Mouse (Mus musculus): ENCODE results near the gene Smurf2.

The Smurf2 gene

DNA sequence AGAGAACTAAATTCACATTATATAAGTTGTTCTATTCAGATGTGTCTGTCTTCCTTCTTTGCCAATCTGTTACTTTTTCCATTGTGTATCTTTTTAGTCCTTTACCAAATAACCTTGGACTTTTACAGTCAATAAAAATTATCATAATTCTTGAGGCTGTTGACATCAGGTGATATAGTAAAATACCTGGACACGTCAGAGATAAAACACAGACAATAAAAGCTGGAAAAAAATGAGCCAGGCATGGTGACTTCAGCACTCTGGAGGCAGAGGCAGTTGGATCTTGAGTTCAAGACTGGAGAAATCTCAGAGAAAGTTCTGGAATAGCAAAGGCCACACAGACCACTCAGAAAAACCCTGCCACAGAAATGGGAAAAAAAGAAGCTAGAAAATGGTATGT is 13.3 kb downstream of the Smurf2 start:
- DNase-seq (ENCODE audit: low spot score in 2 of 2) = no peak

DNA sequence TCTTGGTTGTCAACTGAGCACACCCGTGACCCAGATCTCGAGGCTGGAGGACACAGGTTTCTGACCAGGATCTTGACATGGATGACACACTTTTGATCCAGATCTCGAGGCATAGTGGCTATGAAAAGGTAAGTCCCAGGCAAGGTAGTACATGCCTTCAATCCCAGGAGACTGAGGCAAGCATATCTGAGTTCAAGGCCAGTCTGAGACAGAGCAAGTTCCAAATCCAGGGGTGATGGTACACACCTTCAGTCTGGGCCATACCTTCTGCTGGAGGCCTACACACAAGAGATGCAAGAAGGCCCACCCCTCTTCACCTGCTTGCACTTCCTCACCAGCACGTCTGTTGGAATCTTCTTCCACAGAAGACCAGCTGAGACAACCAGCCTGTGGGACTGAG is 14.8 kb downstream of the Smurf2 start:
- DNase-seq (ENCODE audit: low spot score in 2 of 2) = no peak

DNA sequence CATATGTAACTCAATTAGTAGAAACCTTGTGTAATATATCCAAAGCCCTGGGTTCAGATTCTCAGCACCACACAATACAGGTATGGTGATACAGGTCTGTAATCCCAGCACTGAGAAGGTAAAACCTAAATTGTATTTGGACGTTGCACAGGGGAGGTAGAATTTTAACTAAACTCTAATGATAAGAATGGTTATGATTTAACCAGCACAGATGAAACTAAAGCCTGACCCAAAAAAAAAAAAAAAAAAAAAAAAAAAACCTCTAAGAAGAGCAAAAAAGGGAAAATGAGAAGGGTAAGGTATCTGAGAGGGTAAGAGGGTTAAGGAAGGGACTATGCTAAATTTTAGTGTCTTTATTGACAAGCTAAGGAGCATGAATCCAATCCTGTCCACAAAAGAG is 20.7 kb downstream of the Smurf2 start:
- no peak for DNase-seq (ENCODE audit: low spot score in 2 of 2)

DNA sequence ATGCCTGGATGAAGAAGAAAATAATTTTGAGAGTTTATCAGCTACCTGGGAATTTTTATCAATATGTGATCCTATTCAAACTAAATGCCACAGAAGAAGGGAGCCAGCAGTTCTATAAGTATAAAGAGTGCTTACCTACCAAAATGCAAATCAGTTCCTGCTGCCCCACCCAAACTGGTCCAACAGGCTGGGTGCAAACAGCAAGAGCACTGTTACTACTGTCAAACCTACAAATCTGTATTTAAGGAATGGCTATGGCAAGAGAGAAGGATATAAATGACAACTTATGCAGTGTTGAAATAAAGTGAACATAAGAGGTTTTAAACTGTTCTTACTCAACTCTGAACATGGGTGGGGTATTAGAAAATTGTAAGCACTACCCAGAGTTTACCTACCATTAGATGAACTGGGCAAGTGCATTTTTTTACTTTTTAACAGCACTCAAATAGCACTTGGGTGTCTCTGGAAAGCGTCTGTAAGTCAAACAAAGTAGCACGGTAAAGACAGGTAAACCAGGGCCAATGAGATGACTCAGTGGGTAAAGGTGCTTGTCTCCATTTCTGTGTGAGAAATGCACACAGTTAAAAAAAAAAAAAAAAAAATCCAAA is 23.9 kb downstream of the Smurf2 start:
- DNase-seq (ENCODE audit: low spot score in 2 of 2) = no peak

DNA sequence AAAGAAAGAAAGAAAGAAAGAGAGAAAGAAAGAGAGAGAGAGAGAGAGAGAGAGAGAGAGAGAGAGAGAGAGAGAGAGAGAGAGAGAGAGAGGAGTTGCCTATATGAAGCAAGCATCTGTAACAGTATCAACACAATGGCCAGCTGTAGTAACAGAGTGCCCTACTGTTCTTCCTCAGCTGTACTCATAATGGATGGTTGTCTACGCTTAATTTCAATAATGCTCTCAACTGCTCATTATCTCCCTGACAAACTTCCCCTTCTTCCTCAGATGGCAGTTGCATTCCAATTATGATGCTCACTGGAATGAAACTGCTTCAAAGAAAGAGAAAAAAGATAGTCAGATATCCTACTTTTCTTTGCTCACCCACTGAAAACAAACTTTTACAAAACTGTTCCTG is 36.9 kb downstream of the Smurf2 start:
- no peak for DNase-seq (ENCODE audit: low spot score in 2 of 2)

DNA sequence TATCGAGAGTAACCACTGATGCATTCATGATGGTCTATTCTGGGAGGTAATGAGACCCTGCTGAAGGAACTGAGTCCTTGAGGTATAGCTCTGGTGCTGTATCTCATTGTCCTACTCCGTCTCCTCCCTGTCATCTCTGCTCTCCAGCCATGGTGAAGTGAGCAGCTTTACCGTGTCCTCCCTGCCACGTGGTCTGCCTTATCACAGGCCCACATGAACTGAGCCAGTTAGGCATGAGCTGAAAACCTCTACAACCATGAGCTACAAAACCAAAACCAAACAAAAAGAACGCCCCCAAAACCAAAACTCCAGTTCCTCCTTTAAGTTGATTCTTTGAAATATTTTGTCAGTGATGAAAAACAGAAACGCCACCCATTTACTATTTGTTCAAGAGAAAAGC is 47.9 kb downstream of the Smurf2 start:
- DNase-seq (ENCODE audit: low spot score in 2 of 2) = no peak

DNA sequence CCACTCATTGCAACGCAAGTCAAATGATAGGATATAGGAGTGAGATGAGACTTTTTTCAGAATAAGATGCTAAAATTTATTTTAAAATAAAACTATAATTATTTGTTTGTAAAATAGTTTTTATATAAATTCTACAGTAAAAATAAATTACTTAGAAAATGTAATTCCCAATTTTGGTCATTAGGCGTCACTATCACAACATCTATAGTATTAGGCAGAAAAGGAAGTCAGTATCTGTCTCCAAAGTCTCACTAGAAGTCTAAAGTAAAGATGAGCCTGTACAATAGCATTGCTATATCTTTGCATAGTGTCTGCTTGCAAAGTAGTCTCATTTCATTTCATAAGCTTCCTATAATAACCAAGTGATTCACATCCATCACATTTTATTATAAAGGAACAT is 69.1 kb downstream of the Smurf2 start:
- DNase-seq (ENCODE audit: low spot score in 2 of 2) = no peak

DNA sequence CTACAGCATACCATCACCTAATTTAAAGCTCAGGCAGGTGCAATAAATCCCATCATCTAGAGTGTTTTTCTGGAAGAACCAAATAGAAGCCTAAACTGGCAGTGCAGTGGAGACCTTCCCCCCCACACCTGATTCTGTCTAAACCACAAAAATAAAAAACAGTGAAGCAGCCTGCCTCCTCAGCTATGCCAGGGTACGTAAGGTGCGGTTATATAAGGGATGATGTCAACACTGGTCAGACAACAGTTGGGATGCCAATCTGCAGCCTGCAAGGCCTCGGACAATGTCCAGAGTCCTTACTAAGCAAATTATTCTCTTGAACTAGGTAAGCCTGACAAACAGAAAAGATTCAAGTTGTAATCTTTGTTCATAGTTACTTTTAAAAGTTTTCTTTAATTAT is 78.5 kb downstream of the Smurf2 start:
- no peak for DNase-seq (ENCODE audit: low spot score in 2 of 2)

DNA sequence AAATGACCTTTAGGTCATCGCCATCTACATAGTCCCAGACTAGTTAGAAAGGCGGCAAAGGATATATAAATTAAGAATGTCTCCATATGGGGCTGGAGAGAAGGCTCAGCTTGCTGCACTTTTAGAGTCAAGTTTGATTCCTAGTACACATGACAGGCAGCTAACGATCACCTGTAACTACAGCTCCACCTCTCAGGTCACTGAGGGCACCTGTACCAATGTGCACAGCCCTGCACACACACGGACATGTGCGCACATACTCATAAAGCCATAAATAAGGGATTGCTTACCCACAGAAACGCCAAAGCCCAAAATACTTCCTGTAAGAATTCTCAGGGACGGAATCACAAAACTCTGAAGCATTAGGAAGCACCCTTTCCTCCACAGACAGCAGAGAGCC is 92.4 kb downstream of the Smurf2 start:
- no peak for DNase-seq (ENCODE audit: low spot score in 2 of 2)

DNA sequence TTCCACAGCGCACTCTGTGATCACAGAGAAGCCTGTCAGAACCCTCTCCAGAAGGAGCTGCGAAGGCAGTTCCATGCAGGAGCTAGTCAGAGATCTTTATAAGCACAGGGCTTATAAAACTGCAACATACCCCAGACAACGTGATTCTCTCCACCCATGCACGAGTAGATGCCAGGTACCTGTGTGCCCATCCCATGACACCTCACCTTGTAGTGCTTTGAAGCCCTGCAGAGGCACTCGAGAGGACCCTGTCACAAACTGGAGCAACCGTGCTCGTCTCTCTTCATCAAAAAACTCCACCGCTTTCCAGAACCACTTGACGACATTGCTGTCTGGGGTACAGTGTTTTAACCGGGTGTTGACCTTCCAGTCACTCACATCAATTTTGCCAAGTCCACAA is 96.1 kb downstream of the Smurf2 start:
- no peak for DNase-seq (ENCODE audit: low spot score in 2 of 2)

DNA sequence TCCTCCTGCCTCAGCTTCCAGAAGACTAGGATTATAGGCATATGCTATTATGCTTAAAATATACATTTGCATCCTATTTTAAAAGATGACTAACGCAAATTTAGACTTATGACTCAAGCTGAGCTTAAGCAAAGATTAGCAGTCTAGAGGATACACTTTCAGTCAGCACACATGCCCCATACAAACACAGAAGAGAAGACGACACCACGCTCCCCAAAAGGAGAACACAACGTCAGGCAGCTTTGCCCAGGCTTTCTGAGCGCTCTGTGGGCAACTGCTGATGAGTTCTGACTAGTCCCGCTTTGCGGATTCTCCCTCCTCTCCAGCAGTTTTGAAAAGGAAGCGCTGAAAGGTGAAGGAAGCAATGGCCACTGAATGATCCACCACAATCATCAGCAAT is 96.8 kb downstream of the Smurf2 start:
- DNase-seq (ENCODE audit: low spot score in 2 of 2) = no peak

DNA sequence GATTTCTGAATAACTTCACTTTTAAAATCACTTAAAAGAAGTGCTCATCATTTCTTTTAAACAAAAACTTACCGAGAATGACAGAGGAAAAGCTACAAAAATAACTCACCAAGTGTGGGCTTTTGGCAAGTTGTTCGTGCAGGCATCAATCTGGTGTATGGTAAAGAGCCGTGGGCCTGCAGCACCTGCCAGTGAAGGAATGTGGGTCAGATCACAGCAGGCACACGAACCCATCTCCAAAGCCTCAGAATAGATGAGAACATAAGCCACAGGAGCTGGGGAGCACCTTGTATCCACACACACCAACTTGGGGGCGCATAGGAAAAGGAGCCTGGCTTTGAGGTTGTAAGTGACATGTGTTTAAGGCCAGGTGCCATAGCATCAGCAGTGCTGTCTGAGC is 97.6 kb downstream of the Smurf2 start:
- no peak for DNase-seq (ENCODE audit: low spot score in 2 of 2)

DNA sequence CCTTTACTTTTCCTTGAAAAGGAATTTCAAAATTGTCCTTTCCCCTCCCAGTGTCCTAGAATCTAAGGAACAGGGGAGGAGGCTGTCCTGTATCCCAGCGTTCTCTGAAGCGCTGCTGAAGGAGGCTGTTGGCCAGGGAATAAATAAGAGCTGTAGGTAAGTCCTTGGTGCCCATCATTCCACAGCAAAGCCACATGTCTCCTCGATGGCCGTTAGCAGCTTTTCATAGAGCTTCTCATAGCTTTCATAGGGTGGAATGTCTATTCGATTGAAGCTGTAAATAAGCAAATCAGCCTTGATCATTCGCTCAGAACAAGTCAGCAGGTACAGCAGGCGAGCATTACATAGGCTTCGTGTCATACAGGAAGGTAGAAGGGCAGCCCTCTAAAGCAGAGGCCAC is 98.0 kb downstream of the Smurf2 start:
- DNase-seq (ENCODE audit: low spot score in 2 of 2) = no peak

DNA sequence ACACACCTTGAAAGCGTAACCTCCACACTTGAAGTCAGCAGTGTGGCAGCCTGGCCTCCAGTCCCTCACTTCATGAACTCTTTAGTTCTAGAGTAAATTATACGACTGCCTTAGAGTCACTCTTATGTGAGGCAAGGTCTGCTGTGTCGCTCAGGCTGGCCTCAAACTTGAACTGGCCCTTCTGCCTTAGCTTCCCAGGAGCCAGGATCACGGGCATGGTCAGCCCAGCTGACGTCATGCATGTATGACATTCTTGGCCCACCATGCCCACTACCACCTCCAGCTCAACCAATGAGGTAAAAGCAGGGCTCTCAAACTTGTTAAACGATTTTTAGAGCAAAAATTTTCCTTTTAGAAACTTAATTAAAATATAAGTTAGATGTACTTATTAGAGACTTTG is 99.1 kb downstream of the Smurf2 start:
- no peak for DNase-seq (ENCODE audit: low spot score in 2 of 2)

DNA sequence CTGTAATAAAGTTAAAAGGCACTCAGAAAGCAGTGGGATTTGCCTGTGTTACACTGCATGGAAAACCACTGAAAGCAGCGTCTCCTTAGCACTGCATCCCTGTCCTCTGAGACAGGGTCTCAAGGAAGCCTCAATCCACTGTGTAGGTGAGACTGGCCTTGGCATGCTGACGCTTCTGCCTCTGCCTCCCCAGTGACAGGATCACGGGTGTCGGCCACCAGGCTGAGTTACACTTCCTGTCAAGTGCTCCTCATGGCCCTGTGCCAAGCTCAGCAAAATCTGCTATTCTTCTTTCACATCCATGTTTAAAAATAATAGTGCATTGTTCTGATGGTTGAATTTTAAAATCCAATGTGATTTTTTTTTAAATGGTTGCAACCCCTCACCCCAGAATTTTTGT is 99.5 kb downstream of the Smurf2 start:
- DNase-seq (ENCODE audit: low spot score in 2 of 2) = no peak

DNA sequence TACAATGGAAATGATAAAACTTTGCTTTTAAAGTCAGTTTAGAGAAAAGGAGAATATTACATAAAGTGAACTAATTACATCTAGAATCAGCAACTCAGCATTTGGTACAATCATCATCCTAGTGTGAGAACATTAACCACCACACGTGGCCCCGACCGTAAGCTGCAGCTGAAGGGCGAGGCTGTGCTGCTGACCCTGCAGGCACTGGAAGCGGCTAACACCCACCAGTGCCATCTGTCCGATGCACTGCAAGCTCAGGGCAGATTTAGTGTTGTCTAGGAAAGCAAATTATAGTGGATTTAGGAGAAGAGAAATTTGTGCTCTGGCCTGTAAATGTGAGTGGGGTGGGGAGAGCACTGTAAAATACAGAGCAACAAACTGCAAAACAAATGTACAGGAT is 100.3 kb downstream of the Smurf2 start:
- no peak for DNase-seq (ENCODE audit: low spot score in 2 of 2)

DNA sequence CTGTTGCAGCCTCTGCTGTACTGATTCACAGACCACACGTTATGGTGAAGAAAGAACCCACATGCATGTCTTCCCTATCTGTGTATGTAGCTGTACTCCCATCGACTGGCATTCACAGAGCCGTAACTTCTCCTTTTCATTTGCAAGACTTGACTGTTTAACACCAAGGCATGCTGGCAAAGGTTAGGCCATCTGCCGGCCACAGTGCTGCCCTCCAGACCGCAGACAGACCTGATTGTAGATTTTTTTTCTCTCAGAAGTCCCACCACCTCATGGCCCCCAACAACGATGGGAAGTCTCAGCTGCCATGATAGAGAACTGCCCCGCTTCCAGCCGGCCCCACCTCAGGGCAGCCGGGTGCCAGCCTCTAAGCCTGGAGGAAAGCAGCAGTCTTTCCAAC is 100.9 kb downstream of the Smurf2 start:
- no peak for DNase-seq (ENCODE audit: low spot score in 2 of 2)

DNA sequence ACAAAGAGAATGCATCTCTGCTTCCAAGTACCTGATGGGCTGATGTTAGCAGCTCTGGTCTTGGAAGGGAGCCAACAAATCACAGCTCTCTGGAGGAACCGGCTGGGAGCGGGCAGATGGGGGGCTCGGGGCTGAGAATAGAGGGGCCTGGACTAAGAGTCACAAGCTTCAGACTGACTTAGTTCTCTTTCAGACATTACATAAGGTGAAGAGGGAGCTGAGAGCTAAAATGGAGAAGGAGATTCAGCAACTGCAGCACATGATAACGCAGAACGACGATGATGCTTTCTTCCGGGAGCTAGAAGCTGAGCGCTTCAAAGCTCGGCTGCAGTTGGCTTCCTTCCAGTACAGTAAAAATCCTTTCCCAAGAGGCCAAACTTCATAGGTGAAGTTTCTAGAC is 102.2 kb downstream of the Smurf2 start:
- DNase-seq (ENCODE audit: low spot score in 2 of 2) = no peak

DNA sequence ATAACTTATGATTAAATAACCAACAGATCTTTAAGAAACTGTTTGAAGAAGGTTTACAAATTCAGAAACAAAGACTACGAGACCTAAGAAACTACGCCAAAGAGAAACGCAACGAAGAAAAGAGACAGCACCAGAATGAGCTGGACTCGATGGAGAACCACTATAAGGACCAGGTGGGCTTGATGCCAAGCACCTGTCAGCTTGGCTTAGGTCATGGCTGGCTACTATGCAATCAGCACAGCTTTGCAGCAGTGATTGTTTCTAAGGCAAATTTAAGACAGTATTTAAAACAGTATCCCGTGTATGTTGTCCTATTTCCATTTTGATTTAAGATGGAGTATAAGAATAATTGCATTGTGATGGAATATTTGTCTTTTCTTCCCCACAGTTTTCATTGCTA is 102.7 kb downstream of the Smurf2 start:
- DNase-seq (ENCODE audit: low spot score in 2 of 2) = no peak

DNA sequence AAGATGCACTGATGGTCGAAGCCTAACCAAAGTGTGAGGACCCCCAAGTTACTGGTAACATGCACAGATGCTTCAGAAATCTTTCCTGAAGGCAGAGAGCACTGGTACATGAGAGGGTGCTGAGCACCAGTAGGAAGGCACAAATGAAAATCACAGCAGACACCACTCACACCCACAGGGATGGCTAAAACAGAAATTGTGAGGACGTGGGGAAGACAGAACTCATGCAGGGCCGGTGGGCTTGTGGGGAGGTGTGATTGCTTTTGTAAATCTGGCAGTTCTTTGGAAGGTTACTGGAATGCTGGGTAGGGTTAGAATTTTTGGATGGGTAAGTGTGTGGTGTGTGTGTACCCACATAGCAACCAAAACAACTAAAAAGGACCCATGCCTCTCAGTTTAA is 103.4 kb downstream of the Smurf2 start:
- DNase-seq (ENCODE audit: low spot score in 2 of 2) = no peak

DNA sequence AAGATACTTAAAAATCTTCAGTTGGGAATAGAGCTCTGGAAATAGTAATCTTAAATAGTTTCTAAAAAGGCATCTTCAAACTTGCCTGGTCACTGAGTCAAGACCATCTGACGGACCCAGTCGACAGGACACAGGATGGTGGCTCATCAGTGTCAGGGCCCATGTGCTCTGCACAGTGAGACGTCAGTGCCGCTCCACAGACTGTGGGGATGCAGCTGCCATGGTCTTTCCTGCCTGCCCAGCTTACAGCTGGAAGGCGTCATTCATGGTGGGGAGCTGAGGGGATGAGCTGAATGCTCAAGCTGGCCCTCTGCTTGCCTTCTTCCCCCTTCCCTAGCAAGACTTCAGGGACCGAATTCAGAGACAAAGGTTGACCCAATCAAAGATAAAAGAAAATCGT is 104.2 kb downstream of the Smurf2 start:
- no peak for DNase-seq (ENCODE audit: low spot score in 2 of 2)

DNA sequence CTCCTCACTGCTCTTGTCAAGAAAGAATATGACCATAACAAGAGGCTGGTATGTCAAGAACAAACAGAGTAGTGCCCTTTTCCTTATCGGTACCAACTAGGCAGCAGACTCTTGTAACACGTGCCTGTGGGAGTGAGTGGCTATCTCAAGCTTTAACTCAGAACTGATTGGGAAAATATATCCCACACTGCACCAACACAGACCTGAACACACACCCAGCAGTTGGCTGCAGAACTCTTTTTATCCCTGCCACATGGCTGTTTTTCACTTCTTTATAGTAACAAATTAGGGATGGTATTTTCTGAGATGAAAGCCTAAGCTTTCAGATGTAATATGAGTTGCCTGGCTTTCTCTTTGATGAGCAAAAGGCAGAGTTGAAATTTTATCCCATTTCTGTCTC is 104.8 kb downstream of the Smurf2 start:
- DNase-seq (ENCODE audit: low spot score in 2 of 2) = no peak

DNA sequence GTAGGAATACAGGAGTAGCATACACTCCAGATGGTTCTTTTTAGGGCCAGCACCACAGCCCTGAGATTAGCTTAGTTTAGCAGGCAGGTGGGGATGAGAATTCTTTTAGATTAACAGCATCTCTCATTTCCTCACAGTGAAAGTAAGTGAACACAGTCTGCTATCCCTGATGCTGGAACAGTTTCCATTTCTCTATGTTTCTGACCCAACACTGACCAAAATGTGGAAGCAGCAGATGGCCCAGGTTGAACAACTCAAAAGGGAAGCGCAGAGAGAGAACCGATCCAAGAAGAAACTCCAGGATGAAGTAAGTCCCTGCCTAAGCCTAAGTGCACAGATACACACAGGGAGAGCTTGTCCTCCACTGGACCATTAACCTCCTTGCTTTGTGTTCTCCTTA is 105.2 kb downstream of the Smurf2 start:
- no peak for DNase-seq (ENCODE audit: low spot score in 2 of 2)

DNA sequence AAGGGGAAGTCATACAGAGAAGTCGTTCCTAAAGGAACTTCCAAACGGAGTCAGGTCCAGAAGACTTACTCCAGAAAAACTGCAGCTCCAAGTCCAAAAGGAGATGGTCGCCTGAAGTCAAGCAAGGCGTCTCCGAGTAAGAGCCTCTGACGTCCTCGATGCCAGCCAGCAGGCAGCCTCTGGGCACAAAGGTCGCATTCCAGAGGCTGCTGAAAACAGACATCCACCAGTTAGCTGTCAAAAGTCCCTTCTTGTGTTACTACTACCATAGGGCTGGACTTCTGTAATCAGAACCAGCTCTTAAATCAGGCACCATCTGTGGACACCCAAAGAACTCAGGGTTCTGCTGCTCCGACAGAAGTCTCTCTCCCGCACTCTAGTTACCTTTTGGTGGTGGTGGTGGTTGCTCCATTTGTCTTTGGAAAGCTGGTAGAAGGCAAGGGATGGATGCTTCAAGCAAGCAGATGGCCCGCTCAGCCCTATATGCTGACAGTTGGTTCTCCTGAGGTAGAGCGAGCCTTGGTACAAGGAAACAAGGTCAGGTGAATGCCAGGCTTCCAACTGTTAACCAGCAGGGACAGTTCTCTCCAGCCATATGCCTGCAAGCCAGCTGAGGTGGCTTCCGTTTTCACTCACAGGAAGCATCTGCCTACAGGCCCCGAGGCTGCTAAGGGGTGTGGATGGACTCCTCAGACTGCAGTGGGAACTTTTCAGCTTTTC is 105.8 kb downstream of the Smurf2 start:
- no peak for DNase-seq (ENCODE audit: low spot score in 2 of 2)

Data from spleen, postnatal 4 days (tissue).